Mouse (Mus musculus) telencephalon, adult 2 months (tissue): ENCODE results near the gene Tex13c2.

Experiments used
- DNase-seq: peaks from one replicate; pipeline ENCODE4 v3.0.0-alpha.2; 2011; ENCODE audit warnings: low read depth, low spot score

Tex13c2 gene

GRCm38 (mm10) chrX:42489446-42489845 is at the start of gene Tex13c2:
TSS of gene Tex13c2 (plus strand) at chrX:42489691.
- DNase-seq: no peak

DNA sequence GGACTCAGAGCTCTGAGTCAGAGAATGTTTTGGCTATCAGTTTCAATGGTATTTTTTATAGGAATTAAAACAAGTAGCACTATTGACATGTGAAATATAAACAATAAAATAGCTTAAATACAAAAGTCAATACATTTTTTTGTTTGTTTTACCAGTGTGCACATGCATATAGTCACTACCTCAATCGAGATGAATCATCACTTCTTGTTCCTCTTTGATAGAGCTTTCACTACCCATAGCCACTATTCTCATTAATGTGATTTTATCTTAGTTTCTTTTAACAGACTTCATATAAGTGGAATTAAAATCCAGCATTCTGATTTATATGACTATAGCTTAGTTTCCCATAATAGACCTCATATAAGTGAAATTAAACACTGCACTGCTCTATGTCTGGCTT is 39.2 kb upstream of the Tex13c2 start:
- DNase-seq: no peak

GRCm38 (mm10) chrX:42453001-42453400 is 36.5 kb upstream of the Tex13c2 start:
- no peak for DNase-seq

- DNase-seq: no peak
These were observed 35.0 kb upstream of the Tex13c2 start for GRCm38 (mm10) chrX:42454533-42454932.

GRCm38 (mm10) chrX:42490336-42490735 is 845 bp downstream of the Tex13c2 start:
- DNase-seq: no peak

- DNase-seq: no peak
These were observed 11.0 kb downstream of the Tex13c2 start for GRCm38 (mm10) chrX:42500538-42500937.

- DNase-seq: no peak
These were observed 13.0 kb downstream of the Tex13c2 start, which contains the start of gene Sh2d1a for GRCm38 (mm10) chrX:42502291-42503043. TSS of gene Sh2d1a (plus strand) at chrX:42502453.

- DNase-seq: no peak
These were observed 21.6 kb downstream of the Tex13c2 start for GRCm38 (mm10) chrX:42511105-42511504.

DNA sequence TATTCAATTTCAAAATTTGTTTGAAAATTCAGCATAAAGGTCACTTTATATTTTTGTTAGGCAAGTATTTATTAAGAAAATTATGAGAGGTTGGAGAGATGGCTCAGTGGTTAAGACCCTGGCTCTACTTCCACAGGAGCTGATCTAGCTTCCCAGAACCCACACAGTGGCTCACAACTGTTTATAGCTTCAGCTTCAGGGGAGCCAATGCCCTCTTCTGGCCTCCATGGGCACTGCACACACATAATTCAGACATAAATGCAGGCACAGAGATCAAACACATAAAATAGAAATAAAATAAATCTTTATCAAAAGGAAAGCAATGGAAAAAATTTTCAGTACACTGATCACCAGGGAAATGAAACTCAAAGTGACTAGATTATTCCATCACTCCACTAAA is 23.1 kb downstream of the Tex13c2 start:
- no peak for DNase-seq

DNA sequence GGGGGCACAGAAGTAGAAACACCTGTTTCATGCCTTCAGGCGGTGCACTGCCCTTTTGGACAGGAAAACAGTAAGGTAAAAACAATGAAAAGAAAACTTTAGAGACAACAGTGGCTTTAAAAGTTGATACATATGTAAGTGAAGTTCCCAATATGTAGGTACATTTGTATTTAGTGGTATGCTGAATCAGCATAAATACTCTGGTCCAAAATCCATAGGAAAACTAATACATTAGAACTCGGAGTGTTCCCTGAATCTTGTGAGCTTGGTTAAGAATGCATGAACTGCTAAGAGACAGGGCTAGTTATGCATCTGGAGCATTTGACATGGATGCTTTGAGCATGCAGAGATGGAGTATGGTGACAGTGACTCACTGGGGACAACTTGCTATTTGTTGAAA is 33.4 kb downstream of the Tex13c2 start:
- no peak for DNase-seq

- DNase-seq: peak; percentile 9
These were observed 41.2 kb downstream of the Tex13c2 start for GRCm38 (mm10) chrX:42530703-42531102.

GRCm38 (mm10) chrX:42540030-42540755 is 50.7 kb downstream of the Tex13c2 start:
- DNase-seq: peak; percentile 16

DNA sequence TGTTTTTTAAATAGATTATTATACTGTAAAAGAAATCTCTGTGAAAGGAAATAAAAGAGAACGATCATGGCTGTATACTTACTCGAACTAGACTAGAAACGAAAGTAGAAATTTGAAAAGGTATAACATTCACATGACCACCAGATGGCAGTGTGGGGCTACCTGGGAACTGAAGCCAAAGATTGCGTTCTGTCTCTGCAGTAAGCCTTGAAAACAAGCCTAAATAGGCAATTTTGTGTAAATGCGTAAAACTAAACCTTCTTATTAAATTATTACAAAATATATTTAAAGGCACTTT is 51.2 kb downstream of the Tex13c2 start:
- peak; percentile 57 for DNase-seq
